Mouse (Mus musculus) embryonic facial prominence, embryonic 10.5 days (tissue): Measurements from ENCODE around the gene Igf2bp3. TPM values are rescaled to one million over a fixed set of nuclear protein-coding genes. Genes with fewer than 3 reads are reported as not detected.
A peak's percentile ranks its signal among the peaks of the same experiment; 100 is the strongest.

Source experiments
- DNase-seq: peaks from one replicate; pipeline ENCODE4 v3.0.0-alpha.2; 2017; ENCODE audit warnings: low spot score
- H3K27ac ChIP-seq: fragments of 300-500 bp; sonication (generic); replicated peaks from 2 replicates; pipeline ENCODE4 v1.5.1; 2016; ENCODE audit warnings: mild to moderate bottlenecking
- H3K27me3 ChIP-seq: fragments of 300-500 bp; sonication (generic); replicated peaks from 2 replicates; pipeline ENCODE4 v1.6.1; 2016; ENCODE audit warnings: low read depth, mild to moderate bottlenecking; ENCODE audit not compliant: poor library complexity, severe bottlenecking
- H3K36me3 ChIP-seq: fragments of 300-500 bp; sonication (generic); replicated peaks from 2 replicates; pipeline ENCODE4 v1.6.1; 2016; ENCODE audit warnings: mild to moderate bottlenecking, moderate library complexity
- H3K4me1 ChIP-seq: fragments of 300-500 bp; sonication (generic); 2 replicates; pipeline ENCODE4 v1.6.1; 2016
- H3K4me3 ChIP-seq: fragments of 300-500 bp; sonication (generic); 2 replicates; pipeline ENCODE4 v1.5.1; 2016; ENCODE audit warnings: mild to moderate bottlenecking, moderate library complexity
- H3K9me3 ChIP-seq: fragments of 300-500 bp; sonication (generic); 2 replicates; pipeline ENCODE4 v1.6.1; 2016; ENCODE audit warnings: mild to moderate bottlenecking
- WGBS: fragments of 180-500 bp; shearing (Covaris S2); methylation state at CpG from one replicate; pipeline ENCODE4 v1.1.7; 2016; 5-methylcytosine and 5-hydroxymethylcytosine counted together
- polyA plus RNA-seq: library from polyadenylated mRNA; unstranded; fragments of >200 nt; fragmentation: Nextera tagmentation; extraction: Ambion mirVana; gene quantifications from 2 replicates; pipeline ENCODE4 v1.2.1, GENCODE M21; 2016

Igf2bp3 gene
- polyA plus RNA-seq, 1 experiment from 2014 or later = 159 TPM

GRCm38 (mm10) chr6:49039470-49040180 lies 175.1 kb downstream of the Igf2bp3 start:
- Histone ChIP-seq H3K4me3 (peak overlapping the region; percentile 54), H3K9me3 (no peaks in the 10 kb centered on the region), H3K4me1 (peaks cover 17% of the 10 kb centered on the region), H3K27ac (peak overlapping the region; percentile 75), H3K36me3 (no peaks in the 10 kb centered on the region), H3K27me3 (peaks cover 33% of the 10 kb centered on the region)
- peak; percentile 70 for DNase-seq
- 17% methylated on average over 18 of the region's 18 CpGs for WGBS

- DNase-seq = no peak
- Histone ChIP-seq H3K27ac (no peak overlapping the region), H3K4me3 (no peak overlapping the region), H3K36me3 (no peaks in the 10 kb centered on the region), H3K4me1 (peaks cover 17% of the 10 kb centered on the region), H3K27me3 (peaks cover 33% of the 10 kb centered on the region), H3K9me3 (no peaks in the 10 kb centered on the region)
- 74% methylated on average over 12 of the region's 12 CpGs for WGBS
These were observed 177.5 kb downstream of the Igf2bp3 start for GRCm38 (mm10) chr6:49037268-49037662.

GRCm38 (mm10) chr6:49036275-49037267 lies 178.2 kb downstream of the Igf2bp3 start, which contains the start of gene Gpnmb:
Gene Gpnmb, plus strand, starts transcription at chr6:49036546.
- WGBS = 42% methylated on average over 28 of the region's 28 CpGs
- Histone ChIP-seq H3K4me1 (peaks cover 17% of the 10 kb centered on the region), H3K27ac (no peak within 1 kb of the TSS; the same call in 1 of the 2 replicates), H3K9me3 (no peaks in the 10 kb centered on the region), H3K4me3 (peak within 1 kb of the TSS; percentile 28; the same call in 1 of the 2 replicates), H3K36me3 (no peaks in the 10 kb centered on the region), H3K27me3 (peaks cover 33% of the 10 kb centered on the region)
- peak; percentile 30 for DNase-seq

Other genes with a start within 250 kb of the Igf2bp3 start
- not detected in 2 replicates for gene Doxl2, start 240.0 kb downstream of the Igf2bp3 start, polyA plus RNA-seq
- gene Svs1, start 228.1 kb downstream of the Igf2bp3 start, polyA plus RNA-seq = not detected in 2 replicates
- 1.1 and 2.7 TPM in 2 replicates for gene Gpnmb, start 178.4 kb downstream of the Igf2bp3 start, polyA plus RNA-seq
- gene Malsu1, start 141.2 kb downstream of the Igf2bp3 start, polyA plus RNA-seq = 74.1 and 77.2 TPM in 2 replicates
- 123 and 132 TPM in 2 replicates for gene Tra2a, start 49.1 kb upstream of the Igf2bp3 start, polyA plus RNA-seq
- gene Ccdc126, start 104.3 kb upstream of the Igf2bp3 start, polyA plus RNA-seq = 4.2 and 5.0 TPM in 2 replicates
- gene Fam221a, start 152.8 kb upstream of the Igf2bp3 start, polyA plus RNA-seq = 4.1 and 5.0 TPM in 2 replicates
- 0.18 TPM in 1 of 2 replicates, not detected in the other for gene Stk31, start 180.6 kb upstream of the Igf2bp3 start, polyA plus RNA-seq